Mouse (Mus musculus): ENCODE results near the gene Btbd3. TPM values are rescaled to one million over a fixed set of nuclear protein-coding genes. Genes with fewer than 3 reads are reported as not detected.

Btbd3 gene
- total RNA-seq, 2 experiments from 2014 or later, result 27.4 to 31.3 TPM

DNA sequence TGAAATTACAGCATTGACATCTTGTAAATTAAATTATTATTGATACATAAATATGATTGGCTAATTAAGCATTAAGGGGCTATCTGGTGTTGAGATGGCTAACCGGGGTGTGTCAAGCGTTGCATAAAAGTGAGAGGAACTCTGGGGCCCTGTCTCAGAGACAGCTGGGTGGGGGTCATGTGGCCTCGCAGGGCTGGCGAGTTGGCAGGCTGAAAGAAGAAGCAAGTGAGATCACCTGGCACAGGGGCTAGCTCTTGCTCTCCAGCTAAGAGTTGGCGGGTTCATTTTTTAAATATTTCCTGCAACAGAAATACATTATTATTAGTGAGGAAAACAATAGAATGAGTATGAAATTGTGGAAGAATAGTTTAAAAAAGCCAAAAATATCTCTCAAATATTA, 118.2 kb downstream of the Btbd3 start:
- DNase-seq (ENCODE audit: low spot score in 2 of 2), result no peak

DNA sequence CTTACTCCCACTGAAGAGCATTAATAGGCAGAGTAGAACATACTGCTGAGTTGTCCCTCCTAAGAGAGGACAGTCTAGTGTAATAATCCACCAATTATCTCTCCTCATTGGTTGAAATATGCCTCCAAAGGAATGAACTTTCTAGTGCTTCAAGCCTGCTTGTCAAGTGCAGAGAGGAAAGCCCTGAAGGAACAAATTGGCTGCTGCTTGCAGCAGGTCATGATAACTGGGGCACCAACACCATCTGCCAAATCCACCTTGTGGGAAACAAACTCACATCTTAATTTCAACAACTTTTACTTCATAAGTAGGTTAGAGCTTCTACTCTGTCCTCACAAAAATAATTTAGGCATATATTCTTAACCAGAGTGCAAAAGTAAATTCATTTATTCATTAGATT, 122.5 kb downstream of the Btbd3 start:
- no peak for DNase-seq (ENCODE audit: low spot score in 2 of 2)

DNA sequence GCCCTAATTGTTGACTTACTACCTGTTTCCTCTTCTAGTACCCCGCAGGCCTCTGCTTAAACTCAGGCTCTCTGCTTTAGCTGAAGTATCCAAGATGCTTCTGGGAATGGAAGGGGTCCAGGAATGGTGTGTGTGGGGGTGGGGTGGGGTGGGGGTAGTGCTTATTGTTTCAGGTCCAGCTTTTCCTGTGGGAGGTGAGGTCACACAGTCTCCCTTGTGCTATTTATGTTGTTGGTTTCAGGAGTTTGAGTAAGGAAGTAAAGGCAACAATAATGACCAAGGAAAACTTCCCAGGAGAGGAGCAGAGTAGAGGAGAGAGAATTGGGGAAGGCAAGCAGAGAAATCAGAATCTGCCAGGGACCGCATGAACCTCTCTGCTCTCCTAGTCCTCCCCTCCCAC, 128.4 kb downstream of the Btbd3 start:
- no peak for DNase-seq (ENCODE audit: low spot score in 2 of 2)

DNA sequence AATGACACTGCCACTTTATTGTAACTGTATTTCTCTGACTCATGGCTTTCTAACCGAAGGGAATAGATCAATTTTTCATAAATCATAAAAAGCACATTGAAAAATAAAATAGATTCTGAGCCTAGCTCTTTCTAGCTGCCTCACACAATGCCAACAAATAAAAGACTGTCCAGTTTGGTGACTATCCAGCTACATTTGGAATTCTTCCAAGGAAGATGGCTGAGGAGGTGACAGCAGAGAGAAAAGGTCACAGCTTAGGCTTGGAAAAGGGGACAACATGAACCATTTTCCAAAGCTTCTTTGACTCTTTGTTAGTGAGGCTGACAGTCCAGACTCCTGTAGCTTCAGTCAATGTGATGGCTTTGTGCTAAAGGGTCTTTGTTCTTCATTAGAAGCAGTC, 132.2 kb downstream of the Btbd3 start:
- DNase-seq (ENCODE audit: low spot score in 2 of 2), result no peak

DNA sequence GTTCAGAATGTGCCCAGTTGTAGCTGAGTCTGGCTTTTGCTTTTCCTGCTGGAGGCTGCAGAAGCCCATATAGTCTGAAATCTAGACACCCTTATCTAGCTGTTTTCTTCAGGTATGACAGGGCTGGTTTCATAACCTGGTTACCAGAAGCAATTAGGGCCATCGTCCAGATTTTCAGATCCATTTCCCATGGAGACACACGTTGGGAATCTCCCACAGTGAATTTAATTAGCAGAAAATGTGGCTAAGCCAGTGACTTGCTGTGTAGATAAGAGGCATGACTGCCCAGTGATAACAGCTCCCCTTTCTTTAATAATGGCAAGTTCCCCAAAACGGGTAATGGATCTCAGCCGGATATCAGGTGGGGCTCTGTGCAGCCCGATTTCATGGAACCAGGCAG, 146.7 kb downstream of the Btbd3 start:
- DNase-seq (ENCODE audit: low spot score in 2 of 2), result no peak

DNA sequence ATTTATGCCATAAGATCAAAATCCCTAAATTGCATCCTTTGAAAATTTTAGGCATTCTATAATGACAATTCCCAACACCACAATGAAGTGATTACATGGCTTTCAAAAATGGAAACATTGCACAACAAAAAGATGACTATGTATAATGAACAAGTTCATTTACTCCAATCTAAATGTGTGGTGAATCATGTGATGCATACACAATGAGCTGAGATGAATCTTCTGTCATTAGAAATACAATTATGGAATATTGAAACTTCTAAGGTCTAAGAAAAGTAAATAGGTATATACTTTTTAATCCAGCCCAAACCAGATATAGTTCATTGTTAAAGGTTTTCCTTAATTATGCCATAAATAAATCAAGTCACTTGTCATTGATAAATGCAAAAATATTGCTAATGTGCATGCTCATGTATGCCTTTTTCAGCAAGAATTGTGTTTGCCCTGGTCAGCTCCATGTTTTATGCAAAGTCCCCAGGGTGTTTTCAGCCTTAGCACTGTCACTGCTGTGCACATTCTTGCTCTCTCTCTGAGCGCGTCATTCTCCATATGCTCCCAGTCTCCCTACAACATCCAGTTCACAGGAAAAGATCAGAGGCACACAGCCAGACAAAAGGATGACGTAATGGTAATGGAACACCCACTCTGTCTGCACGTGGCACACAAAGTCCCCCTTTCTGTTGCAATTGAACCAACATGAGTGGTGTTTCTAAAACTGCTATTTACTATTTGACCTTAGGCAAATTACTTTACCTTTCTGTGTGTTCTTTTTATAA, 149.6 kb downstream of the Btbd3 start:
- DNase-seq (ENCODE audit: low spot score in 2 of 2), result no peak

DNA sequence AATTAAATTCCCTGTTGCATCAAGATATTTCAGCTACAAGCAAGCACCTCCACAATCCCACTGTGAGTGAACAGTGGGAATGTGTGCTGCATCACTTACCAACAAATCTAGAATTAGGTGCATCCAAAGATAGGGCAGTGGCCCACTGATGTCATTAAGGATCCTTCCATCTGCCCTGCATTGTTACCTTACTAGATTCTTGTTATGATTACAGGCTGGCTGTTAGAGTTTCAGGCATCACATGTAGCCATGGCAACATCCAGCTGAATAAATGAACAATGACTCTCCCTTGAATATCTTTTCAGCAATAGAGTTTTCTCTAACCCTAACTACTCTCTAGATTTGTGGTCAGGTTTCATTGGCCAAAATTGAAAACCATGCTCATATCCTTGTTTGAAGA, 150.3 kb downstream of the Btbd3 start:
- no peak for DNase-seq (ENCODE audit: low spot score in 2 of 2)

DNA sequence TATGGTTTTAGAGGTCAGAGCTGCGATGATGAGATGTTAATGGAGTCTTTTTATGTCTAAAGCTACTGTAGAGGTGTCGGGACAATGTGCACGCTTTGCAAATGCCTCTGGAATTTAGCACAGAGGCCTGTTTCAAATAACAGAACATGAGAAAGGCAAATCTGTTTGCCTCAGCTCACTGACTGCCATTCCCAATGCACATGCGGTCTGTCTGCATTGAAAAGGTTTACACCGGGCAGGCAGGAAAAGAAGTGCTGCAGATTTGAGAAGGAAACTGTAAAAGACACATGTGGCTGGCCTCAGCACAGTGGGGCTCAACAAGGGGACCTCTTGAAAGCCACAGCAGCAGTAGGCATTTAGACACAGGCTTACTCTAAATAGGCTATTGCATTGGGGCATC, 156.2 kb downstream of the Btbd3 start:
- no peak for DNase-seq (ENCODE audit: low spot score in 2 of 2)

DNA sequence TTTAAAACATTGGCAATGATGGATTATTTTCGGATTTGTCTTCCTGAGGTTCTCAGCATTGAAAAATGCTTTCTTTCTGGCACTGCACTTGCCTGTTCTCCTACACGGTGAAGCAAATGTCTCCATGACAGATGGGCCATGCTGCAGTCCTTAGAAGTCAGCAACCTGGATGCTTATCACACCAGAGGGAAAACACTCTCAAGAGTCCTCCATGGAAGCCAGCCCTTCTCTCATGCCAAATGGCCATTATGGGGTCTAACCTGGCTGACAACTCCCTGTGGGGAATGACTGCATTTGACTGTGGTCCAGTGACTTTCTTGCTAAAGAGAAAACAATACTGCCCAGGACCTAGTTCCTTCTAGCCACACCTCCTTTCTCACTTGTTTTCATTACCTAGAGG, 166.0 kb downstream of the Btbd3 start:
- no peak for DNase-seq (ENCODE audit: low spot score in 2 of 2)

DNA sequence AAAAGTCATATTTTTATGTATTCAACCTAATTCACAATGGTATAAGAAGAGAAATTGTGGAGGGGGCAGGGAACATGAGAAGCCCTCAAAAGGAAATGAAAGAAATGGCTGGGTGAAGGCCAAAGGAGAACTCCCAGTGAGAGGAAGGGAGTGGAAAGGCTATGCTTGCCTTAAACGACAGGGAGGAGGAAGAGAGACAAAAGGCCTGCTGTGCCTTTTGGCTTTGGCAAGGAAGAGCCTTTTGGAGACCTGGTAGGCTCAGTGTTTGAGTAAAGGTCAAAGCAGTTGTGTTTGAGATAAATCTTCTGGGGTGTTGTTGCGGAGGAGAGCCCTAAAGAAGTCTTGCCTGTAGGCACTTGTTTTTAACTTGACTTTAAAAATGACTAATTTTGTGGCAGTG, 175.6 kb downstream of the Btbd3 start:
- no peak for DNase-seq (ENCODE audit: low spot score in 2 of 2)

DNA sequence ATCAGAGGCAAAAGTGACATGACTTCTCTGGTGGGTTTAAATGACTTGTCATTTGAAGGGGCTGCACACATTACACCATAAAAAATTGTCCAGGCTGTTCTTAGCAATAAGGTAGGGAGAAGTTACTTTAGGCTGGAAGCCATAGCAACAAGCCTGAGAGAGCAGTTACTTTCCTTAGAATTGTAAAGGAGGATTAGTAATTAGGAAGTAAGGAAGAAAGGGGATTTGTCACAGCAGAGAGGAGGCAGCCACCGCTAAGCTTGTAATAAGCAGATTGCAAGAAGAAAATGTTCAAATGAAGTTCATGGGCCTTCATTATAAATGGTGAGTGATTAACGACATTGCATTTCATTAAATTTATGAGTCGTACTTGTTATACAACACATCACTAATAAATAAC, 190.1 kb downstream of the Btbd3 start:
- DNase-seq (ENCODE audit: low spot score in 2 of 2), result no peak

DNA sequence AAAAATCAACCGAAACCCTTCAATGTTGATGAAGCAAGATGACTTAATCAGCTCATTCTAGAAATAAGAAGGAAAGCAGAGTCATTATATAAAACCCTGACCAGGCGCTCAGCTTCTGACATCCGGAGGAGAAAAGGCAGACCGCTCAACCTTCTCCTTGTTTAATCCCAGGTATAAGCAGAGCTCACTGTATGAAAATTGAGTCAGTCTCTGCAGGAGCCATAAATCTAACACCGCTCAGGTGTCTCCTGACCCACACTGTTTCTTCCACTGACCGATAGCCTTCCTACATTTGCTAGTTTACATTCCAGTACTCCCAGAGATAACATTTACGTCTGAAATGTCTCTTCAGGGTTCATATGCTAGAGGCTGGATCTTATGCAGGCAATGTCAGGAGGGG, 190.6 kb downstream of the Btbd3 start:
- DNase-seq (ENCODE audit: low spot score in 2 of 2), result no peak

DNA sequence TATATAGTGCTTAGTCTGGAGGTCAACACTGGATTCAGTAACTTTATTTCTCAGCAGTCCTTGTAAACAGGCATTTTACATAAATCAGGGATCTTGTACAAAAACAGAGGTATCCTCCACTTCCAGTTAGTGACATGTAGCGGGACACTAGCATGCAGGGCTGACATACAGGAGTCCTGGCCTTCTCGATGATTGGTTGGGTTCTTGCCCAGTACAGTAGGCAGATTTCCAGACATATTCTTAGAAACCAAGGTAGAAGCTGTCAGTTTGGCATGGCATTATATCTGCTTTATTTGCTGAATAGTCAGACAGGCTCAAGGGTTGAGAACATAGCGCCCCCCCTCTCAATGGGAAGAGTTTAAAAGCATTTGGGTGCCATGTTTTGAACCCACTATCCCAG, 191.3 kb downstream of the Btbd3 start:
- DNase-seq (ENCODE audit: low spot score in 2 of 2), result no peak

DNA sequence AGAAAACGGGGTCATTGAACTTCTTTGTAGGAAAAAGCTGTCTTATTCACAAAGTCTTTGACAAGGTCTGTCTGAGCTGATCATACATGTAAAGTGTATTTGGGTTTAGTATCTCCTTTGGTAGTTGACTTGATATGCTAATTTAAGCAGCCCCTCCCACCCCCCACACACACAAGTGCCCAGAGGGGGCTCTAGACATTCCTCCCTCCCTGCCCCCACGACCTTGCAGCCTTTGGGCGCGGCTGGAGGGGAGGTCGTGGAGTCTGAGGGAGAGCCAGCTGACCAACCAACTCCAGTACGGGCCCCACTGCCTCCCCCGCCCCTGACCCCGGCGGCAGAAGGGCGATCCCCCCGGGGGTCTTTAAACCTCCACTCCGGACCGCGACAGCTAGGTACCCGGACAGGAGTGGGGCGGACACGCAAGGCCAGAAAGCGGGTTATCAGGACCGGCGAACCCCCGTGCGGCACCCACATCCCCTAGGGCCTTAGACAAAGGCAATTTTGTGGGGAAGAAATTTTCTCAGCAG, 211.7 kb downstream of the Btbd3 start:
- DNase-seq (ENCODE audit: low spot score in 2 of 2), result no peak

DNA sequence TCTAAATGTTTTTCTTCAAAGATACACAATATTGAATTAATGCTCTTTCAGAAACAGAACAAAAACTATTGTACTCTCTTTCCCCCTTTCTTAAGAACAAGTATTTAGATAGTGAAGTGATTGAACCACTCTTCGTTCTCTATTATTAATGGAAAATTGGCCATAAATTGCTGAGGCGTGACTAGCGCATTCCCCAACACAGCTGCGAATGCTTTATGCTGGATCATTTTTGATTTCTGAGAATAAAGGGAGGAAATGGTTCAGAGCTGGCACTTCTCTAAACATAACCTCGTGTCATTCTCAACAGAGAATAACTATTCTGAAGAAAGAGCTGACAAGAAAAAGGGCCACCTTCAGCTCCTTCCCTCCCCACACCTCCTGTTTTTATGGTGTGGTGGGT, 217.0 kb downstream of the Btbd3 start:
- no peak for DNase-seq (ENCODE audit: low spot score in 2 of 2)

DNA sequence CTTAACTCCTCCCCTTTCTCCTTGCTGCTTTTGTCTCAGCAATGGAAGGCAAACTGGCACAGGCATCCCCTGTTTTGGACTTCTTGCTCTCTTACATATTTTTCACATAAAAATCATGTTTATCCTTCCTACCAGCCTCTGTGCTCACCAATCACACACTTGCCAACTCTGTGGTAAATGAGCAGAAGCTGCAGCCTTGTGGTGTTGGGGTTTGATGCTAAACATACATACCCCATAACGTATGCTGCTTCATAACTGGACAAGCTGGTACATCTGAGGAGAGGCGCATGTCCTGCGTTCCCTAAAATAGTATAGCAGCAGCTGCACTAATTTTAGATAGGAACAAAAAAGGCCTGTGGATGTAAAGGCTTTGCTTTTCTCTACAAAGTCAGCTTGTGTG, 220.1 kb downstream of the Btbd3 start:
- DNase-seq (ENCODE audit: low spot score in 2 of 2), result no peak

DNA sequence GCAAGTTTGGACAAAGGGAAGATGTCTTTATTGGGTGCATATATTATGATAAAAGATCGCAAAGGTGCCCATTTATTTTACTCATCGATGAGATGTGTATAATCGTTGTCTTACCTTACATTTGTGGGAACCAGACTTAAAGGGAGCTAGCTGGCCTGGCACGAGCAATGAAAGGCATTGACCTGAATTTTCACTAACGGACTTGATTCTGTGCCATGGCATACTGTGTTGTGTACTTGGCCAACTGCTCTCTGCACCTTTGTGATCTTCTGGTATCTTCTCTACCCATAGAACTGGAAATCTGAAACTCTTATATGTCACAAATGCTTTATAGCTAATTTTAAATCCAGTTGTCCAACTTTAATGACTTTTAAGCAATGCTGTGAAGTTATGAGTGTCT, 220.9 kb downstream of the Btbd3 start:
- no peak for DNase-seq (ENCODE audit: low spot score in 2 of 2)

DNA sequence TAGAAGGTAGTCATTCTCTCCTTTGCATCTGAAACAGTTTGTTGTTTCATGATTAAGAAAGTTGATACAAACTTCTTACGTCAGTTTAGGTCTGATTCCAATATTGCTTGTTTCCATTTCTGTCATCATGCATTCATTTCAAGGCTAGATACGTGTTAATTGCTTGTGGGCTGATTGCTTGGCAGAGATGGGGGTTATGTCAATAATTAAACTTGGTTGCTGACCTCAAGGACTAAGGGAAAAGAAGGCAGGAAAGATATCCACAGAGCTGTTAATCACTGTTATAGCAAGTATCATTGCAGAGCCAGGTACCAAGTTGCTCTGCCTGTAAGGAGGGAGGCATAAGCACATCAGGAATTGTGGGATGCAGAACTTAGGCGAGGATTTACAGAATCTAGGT, 226.2 kb downstream of the Btbd3 start:
- no peak for DNase-seq (ENCODE audit: low spot score in 2 of 2)

DNA sequence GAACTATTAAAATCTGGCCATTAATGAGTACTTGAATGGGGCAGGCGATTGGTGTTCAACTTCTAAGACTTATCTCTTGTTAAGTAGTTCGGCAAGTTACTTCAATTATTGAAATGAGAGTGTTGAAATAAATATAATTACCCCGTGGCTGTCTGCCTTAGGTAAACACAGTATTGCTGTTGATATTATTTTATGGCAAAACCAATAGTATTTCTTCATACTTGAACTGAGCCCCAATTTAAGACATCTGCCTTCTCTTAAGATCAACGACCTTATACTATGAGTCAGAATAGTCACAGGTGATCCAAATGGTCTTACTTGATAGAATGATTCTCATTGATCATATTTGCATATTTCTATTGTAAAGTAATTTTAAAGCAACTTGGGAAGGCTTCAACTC, 228.5 kb downstream of the Btbd3 start:
- no peak for DNase-seq (ENCODE audit: low spot score in 2 of 2)

DNA sequence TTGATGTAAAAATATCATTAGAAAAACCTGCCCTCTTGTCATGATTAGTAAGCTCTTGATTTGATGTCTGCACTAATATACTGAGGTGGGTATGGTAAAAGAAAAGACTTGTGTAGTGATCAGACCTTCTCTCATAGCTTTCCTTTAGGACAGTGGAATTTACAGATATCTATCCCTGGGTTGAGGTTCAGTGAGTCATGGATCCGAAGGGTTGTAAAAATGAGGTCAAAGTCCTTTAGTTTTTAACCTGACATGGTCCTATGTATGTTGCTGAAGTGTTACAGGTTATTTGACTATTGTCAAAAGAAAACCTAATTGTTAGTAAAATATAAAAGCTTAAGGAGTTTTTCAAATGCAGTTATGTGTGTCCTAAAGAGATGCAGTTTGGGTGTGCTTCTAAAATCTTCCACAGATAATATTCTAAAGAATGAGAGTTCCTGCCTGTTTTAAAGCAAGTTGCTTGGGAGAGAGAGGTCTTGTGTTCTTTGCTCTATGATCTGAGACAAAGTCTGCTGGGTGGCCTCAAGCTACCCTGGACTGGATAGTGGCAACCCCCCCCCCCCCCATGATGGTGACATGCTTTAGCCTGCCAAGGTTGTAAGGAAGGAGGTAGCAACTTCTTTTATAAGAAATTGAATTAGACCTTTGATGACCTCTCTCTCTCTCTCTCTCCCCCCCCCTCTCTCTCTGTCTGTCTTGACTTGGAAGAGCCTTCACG, 234.5 kb downstream of the Btbd3 start:
- DNase-seq (ENCODE audit: low spot score in 2 of 2), result no peak

DNA sequence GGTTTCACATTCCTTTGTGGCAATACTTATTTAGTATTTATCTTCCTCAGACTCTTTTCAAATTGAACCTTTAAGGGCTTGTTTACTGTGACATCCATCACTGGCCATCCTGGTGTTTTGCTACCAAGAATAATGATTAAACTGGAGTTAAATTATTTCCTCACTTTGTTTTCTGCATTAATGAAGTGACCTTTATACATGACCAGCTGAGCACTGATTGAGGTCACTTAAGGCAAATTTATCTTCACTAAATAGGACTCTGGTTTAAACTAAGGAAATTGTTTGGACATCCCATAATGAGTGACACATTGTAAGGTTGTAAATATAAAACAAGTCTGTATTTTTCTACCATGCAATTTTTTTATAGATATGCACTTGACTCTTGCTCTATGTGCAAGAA, 235.8 kb downstream of the Btbd3 start:
- no peak for DNase-seq (ENCODE audit: low spot score in 2 of 2)

DNA sequence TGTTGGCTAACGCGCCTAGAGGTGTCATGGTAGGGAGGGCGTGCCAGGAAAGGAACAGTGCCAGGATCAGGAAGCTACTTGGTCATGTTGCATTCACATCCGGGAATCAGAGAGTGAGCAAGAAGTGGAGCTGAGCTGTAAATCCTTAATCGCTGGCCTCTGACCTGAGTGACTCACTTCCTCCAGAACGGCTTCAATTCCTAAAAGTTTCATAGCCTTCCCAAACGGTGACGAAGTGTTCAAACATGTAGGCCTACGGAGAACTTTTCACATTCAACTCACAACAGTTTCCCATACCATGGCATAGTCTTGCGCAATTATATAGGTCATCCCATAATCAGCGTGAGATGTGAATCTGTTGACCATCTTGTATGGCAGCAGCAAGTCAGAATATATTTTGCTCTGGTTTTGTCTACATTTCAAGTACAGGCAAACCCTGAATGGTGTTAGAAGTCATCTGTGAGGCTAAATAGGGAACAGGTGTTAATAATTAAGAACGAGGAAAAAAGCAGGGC, 247.6 kb downstream of the Btbd3 start:
- no peak for DNase-seq (ENCODE audit: low spot score in 2 of 2)

DNA sequence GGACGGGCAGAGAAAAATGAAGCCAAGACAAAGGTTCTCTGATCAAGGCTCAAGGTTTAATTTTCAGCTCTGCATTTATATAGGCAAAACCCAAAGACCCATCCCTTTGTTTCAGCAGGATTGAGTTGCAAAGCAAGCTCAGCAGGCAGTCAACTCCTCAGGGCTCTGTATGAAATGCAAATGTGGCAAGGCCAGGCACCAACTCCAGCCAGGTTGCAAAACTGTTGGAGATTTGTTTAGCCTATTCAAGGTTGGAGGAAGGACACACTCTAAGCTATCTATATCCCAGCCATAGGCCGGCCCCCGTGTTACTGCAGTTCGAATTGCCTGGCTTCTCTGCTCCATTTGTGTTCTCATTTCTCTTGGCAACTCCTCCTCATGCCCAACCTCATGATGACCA, 259.2 kb downstream of the Btbd3 start:
- DNase-seq (ENCODE audit: low spot score in 2 of 2), result no peak
